Mouse (Mus musculus) layer of hippocampus, adult 8-10 months (tissue): ENCODE measurements around the gene Sco1. TPM values are rescaled to one million over a fixed set of nuclear protein-coding genes. Genes with fewer than 3 reads are reported as not detected.
"Not testable (repeated sequence)": the region's sequence is repeated elsewhere in the genome, so short reads cannot be mapped to it uniquely, and the experiment has no call there.

ENCODE experiments used
- DNase-seq, 2 experiments: peaks; one replicate each; pipeline ENCODE4 v3.0.0; 2022; ENCODE audit warnings: low spot score in 2 of 2
- total RNA-seq, 4 experiments: library from RNA; stranded (reverse); gene quantifications; 2 replicates each; pipeline ENCODE4 v1.2.4; 2022

Gene Sco1
- total RNA-seq, 4 experiments from 2014 or later: 8.0 to 11.0 (median 9.7) TPM

DNA sequence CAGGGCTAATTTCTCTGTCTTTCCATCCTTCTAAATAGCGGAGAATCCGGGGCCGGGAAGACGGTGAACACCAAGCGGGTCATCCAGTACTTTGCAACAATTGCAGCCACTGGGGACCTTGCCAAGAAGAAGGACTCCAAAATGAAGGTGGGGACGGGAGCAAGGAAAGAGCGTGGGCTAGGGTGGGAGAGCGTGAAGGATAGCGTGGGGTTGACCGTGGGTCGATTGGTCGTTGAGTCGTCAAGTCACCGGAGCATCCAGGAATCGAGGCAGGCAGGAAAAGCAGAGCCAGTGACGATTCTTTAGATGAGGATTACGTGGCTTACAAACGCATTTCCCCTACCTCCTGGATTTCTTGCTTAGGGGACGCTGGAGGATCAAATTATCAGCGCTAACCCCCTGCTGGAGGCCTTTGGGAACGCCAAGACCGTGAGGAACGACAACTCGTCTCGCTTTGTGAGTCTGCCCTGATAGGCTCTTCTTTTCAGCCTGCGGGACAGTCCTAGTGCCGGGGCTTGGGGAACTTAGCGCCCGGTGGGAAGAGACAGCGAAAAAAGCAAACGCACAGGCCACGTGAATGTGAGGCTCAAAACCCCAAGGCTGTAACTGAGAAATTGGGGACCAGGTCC, 31.4 kb downstream of the Sco1 start:
- DNase-seq: no peak

GRCm38 (mm10) chr11:67085489-67085888, 33.0 kb downstream of the Sco1 start:
- peak; percentile 46 to 71 for DNase-seq

DNA sequence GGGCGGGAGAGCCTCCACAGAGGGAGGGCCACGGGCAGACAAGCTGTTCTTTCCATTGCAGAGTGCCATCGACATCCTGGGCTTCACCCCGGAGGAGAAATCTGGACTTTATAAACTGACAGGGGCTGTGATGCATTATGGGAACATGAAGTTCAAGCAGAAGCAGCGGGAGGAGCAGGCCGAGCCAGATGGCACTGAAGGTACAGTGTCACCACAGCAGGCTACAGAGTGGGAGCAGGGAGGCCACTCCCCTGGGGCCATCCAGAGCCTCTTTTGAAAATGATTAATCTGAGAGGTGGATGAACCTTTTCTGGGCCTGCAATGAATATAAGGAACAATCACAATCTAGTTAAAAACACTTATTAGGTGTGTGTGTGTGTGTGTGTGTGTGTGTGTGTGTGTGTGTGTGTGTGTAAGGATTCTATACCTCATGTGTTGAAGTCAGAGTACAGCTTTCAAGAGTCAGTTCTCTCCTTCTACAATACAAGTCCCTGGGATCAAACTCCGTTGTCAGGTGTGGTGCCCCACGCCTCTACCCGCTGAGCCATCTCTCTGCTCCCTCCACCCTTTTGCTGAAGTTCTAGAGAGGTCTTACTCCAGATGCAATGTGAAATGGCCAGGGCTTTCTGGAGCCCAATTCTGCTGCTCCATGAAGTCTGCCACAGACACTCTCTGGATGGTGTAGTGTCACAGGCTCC, 34.1 kb downstream of the Sco1 start:
- DNase-seq: no peak

GRCm38 (mm10) chr11:67087225-67087624, 34.8 kb downstream of the Sco1 start:
- no peak for DNase-seq

GRCm38 (mm10) chr11:67092354-67092753, 39.9 kb downstream of the Sco1 start:
- DNase-seq: not testable (repeated sequence)

DNA sequence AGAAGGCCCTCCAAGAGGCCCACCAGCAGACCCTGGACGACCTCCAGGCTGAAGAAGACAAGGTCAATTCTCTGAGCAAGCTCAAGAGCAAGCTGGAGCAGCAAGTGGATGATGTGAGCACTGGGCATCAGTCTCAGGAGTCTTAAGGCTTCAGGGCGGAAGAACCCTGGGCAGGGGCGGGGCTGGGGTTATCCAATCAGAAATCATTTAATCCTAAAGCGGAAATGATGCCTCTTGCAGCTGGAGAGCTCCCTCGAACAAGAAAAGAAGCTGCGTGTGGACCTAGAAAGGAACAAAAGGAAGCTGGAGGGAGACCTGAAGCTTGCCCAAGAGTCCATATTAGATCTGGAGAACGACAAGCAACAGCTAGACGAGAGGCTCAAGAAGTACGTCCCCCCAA, 40.7 kb downstream of the Sco1 start:
- no peak for DNase-seq

DNA sequence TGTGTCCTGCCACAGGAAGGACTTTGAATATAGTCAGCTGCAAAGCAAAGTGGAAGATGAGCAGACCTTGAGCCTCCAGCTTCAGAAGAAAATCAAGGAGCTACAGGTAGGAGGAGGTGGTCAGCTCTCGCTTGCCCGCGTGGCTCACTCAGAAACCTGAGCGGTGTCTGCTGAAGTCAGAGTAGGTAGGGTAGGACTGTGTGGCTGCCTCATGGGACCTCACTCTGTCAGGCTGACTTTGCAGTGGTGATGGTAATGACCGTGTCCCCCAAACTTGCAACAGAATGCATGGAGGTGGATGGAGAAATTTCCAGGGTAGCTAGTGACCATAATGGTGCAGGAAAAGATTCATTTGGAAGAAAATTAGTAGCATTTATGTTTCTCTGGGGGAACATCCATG, 41.2 kb downstream of the Sco1 start:
- DNase-seq: no peak

DNA sequence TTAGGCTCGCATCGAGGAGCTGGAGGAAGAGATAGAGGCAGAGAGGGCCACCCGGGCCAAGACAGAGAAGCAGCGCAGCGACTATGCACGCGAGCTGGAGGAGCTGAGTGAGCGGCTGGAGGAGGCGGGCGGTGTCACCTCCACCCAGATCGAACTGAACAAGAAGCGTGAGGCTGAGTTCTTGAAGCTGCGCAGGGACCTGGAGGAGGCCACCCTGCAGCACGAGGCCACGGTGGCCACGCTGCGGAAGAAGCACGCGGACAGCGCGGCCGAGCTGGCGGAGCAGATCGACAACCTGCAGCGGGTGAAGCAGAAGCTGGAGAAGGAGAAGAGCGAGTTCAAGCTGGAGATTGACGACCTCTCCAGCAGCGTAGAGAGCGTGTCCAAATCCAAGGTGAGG, 42.0 kb downstream of the Sco1 start:
- DNase-seq: no peak

GRCm38 (mm10) chr11:67097709-67098108, 45.2 kb downstream of the Sco1 start:
- DNase-seq: no peak

DNA sequence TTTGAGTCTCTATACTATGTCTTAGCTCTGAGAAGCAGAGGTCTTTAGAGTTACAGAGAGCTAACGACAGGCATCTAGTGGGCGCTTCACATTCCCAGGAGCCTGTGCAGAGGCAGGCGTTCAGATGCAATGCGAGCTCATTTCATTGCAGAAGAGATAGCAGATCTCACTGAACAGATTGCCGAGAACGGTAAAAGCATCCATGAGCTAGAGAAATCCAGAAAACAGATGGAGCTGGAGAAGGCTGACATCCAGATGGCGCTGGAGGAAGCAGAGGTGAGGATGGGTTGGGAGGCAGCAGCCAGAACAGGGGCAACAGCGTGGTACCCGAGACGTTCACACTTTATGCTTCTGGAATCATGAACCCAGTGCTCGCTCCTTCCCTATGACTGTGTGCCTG, 46.0 kb downstream of the Sco1 start:
- peak; percentile 61 to 66 for DNase-seq

- DNase-seq: no peak
Measured at GRCm38 (mm10) chr11:67099241-67099640, 46.8 kb downstream of the Sco1 start.

GRCm38 (mm10) chr11:67100169-67100568, 47.7 kb downstream of the Sco1 start:
- DNase-seq: peak in 1 of 2 experiments; percentile 45

- peak in 1 of 2 experiments; percentile 57 for DNase-seq
Measured at GRCm38 (mm10) chr11:67101713-67102112, 49.2 kb downstream of the Sco1 start.

GRCm38 (mm10) chr11:67103256-67103655, 50.8 kb downstream of the Sco1 start:
- DNase-seq: no peak

DNA sequence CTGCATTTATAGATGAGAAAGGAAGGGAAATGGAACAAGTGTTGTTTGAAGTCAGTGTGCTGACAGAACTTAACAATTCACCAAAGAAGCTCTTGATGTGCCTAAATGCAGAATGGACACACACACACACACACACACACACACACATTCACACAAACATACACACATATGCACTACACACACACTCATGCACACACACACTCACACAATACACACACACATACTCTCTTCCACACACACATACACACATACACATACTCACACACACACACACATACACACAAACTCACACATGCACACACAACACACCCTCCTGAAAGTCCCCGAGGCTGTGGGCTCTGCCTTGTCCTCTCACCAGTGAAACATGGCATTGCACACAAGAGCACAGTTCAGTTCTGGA, 51.8 kb downstream of the Sco1 start:
- DNase-seq: no peak

DNA sequence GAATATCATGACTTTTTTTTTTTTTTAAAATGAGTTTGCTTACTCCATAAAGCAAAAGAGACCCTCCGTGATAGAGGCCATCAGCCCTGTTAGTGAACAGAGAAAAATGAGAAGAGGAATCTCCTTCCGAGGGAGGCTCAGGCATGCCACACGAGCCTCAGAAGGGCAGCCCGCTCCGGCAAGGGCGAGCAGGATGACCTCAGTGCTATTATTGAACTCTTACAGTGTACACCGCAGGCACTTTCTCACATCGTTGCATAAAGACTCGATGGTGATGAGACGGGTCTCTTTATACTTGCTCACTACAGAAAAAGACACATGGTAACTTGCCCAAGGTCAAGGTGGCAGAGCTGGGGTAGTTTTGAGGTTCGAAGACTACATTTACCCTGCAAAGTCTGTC, 52.2 kb downstream of the Sco1 start:
- no peak for DNase-seq

DNA sequence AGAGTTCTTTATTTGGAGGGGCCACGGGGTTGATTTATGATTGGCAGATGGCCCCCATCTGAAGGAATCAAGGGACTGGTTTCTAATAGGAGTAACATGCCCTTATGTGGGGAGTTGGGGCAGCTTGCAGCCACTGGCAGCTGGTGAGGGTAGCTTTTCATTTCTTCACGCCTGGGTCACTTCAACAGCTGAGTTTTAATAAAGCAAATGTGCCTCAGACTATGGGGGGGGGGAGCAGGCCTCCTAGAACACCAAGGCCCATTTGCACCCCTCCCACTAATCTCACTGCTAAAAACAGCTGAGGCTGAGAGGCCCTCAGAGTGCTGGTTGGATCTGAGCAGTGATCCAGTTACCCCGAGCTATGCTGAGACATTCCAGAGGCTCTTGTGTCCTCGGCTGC, 53.2 kb downstream of the Sco1 start:
- no peak for DNase-seq

- DNase-seq: no peak
Measured at GRCm38 (mm10) chr11:67106973-67107372, 54.5 kb downstream of the Sco1 start.

- DNase-seq: peak; percentile 53 to 88
Measured at GRCm38 (mm10) chr11:67110168-67110948, 57.9 kb downstream of the Sco1 start.

DNA sequence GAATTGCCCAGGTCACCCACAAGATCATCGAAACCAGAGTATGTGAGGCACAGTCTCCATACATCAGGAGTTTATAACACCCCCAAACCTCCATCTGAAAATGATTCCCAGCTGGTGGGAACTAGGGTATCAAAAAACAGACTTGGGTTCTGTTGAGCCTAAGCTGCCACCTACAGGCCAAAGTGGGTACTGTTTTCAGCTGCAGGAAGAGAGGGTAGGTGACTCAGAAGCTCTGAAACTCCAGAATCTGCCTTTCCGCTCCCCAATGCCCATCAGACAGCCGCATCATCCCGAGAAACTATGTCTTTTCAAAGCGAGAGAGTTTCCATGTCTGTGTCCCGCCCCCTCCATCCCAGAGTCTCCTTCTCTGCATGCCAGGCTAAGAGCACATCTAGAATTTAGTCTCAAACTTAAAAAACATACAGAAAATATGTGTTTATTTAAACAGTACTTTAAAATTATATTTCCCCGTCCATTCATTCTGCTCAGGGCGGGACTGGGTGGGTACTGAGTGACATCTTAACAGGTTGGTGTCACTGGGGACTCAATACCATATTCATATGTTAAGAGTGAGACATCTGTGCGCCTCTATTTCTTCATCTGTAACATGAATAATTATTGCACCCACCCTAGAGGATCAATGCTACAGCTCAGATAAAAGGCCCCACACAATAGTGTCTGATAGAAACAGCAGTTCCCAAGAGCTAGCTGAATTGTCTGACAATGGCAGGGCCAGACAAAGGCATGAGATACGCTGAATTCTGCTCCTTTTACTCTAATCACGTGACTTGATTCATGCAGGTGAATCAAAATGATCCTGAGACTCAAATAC, 59.8 kb downstream of the Sco1 start:
- peak in 1 of 2 experiments; percentile 66 for DNase-seq

GRCm38 (mm10) chr11:67112851-67113202, 60.4 kb downstream of the Sco1 start:
- DNase-seq: peak in 1 of 2 experiments; percentile 79

DNA sequence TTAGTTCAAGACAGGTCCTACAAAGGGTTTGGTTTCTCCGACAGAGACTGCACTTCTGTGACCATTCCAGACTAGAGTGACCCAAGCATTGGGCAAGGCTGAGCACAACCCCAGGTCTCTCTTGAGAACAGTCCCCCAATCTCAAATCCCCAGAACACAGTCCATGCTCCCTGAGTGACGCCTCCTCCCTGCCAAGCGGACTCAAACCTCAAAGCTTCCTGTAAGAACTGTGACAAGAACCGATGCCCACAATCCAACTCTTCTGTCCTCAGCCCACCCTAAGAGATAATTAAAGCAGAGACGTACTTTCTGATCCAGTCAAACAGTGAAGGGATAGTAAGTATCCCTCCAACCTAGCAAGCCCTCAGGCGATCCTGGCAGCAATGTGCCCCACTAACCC, 60.9 kb downstream of the Sco1 start:
- no peak for DNase-seq
